Mouse (Mus musculus) brain, embryonic 14.5 days (tissue): ENCODE results near the gene Abcg5.

Experiments used
- CTCF ChIP-seq: fragments of 200-500 bp; IDR thresholded peaks from 2 replicates; pipeline ENCODE4 v1.5.1; 2012; ENCODE audit warnings: inconsistent platforms, mild to moderate bottlenecking, moderate library complexity, borderline replicate concordance; ENCODE audit not compliant: insufficient read depth, insufficient read length; ENCODE audit errors: extremely low read depth
- POLR2A ChIP-seq: fragments of 200-500 bp; IDR thresholded peaks from 2 replicates; pipeline ENCODE4 v1.6.1; 2012; ENCODE audit warnings: mild to moderate bottlenecking, inconsistent platforms, borderline replicate concordance; ENCODE audit not compliant: poor library complexity, insufficient read depth, insufficient read length, severe bottlenecking; ENCODE audit errors: extremely low read depth

- TF ChIP-seq CTCF (peak; percentile 63; the same call in 1 of the 2 replicates), POLR2A (no peak)
Observed at GRCm38 (mm10) chr17:84641893-84642292, 40.9 kb downstream of the Abcg5 start.
